Mouse (Mus musculus): ENCODE results near the gene E2f3.

DNA sequence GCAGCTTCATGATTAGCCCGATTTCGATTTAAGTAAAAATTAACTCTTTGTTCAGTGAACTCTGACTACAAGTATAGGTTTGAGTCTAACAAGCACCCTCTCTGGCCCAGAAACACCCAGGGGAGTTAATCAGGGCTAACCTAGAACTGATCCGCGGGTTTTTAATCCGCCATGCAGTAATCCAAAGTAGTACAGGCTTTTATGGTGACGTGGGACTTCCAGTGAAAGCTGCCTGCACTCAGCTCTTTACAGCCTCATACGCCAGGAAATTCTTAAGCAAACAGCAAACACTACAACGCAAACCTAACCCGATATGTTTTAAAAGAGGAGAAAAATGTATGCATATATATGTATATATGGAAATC, 875 bp upstream of the E2f3 start:
- TF ChIP-seq CTCF (IDR thresholded peaks at IDR 0.05; ENCODE audit: low read depth) (no peak), EP300 (IDR thresholded peaks at IDR 0.05; ENCODE audit: low read depth) (no peak)
